Mouse (Mus musculus): Measurements from ENCODE around the gene Vmn1r54.
"Not testable (repeated sequence)": the region's sequence is repeated elsewhere in the genome, so short reads cannot be mapped to it uniquely, and the experiment has no call there.

Gene Vmn1r54

GRCm38 (mm10) chr6:90246000-90246399 lies at the start of gene Vmn1r54:
Gene Vmn1r54 (plus strand): TSS chr6:90246300.
- no peak for DNase-seq (ENCODE audit: low spot score)

GRCm38 (mm10) chr6:90202493-90202892 lies 43.6 kb upstream of the Vmn1r54 start, which contains the start of gene V1ra8:
Gene V1ra8 (plus strand): TSS chr6:90202793.
- not testable (repeated sequence) for DNase-seq (ENCODE audit: low spot score)

- no peak for DNase-seq (ENCODE audit: low spot score)
Observed at GRCm38 (mm10) chr6:90224338-90224737, 21.8 kb upstream of the Vmn1r54 start, which contains the start of gene Vmn1r53. Gene Vmn1r53 (minus strand): TSS chr6:90224438.

GRCm38 (mm10) chr6:90232114-90232513 lies 14.0 kb upstream of the Vmn1r54 start:
- not testable (repeated sequence) for DNase-seq (ENCODE audit: low spot score)

- DNase-seq (ENCODE audit: low spot score): no peak
Observed at GRCm38 (mm10) chr6:90232681-90233080, 13.4 kb upstream of the Vmn1r54 start.

- no peak for DNase-seq (ENCODE audit: low spot score)
Observed at GRCm38 (mm10) chr6:90244019-90244418, 2.1 kb upstream of the Vmn1r54 start.

- DNase-seq (ENCODE audit: low spot score): peak; percentile 13
Observed at GRCm38 (mm10) chr6:90288265-90288664, 42.2 kb downstream of the Vmn1r54 start.

- DNase-seq (ENCODE audit: low spot score): no peak
Observed at GRCm38 (mm10) chr6:90300919-90301318, 54.8 kb downstream of the Vmn1r54 start, which contains the start of gene BC048671. Gene BC048671 (plus strand): TSS chr6:90301219.

- DNase-seq (ENCODE audit: low spot score): no peak
Observed at GRCm38 (mm10) chr6:90306315-90306975, 60.3 kb downstream of the Vmn1r54 start.

GRCm38 (mm10) chr6:90308839-90309778 lies 63.0 kb downstream of the Vmn1r54 start:
- no peak for DNase-seq (ENCODE audit: low spot score)

- DNase-seq (ENCODE audit: low spot score): no peak
Observed at GRCm38 (mm10) chr6:90315961-90316360, 69.9 kb downstream of the Vmn1r54 start.

GRCm38 (mm10) chr6:90317510-90318258 lies 71.6 kb downstream of the Vmn1r54 start:
- DNase-seq (ENCODE audit: low spot score): no peak

GRCm38 (mm10) chr6:90319019-90319418 lies 72.9 kb downstream of the Vmn1r54 start:
- no peak for DNase-seq (ENCODE audit: low spot score)

- DNase-seq (ENCODE audit: low spot score): no peak
Observed at GRCm38 (mm10) chr6:90319475-90320191, 73.5 kb downstream of the Vmn1r54 start.

GRCm38 (mm10) chr6:90320429-90320828 lies 74.3 kb downstream of the Vmn1r54 start:
- no peak for DNase-seq (ENCODE audit: low spot score)

Data from embryo, embryonic 10 days (tissue).